Mouse (Mus musculus): Measurements from ENCODE around the gene Usf2.

Gene Usf2

DNA sequence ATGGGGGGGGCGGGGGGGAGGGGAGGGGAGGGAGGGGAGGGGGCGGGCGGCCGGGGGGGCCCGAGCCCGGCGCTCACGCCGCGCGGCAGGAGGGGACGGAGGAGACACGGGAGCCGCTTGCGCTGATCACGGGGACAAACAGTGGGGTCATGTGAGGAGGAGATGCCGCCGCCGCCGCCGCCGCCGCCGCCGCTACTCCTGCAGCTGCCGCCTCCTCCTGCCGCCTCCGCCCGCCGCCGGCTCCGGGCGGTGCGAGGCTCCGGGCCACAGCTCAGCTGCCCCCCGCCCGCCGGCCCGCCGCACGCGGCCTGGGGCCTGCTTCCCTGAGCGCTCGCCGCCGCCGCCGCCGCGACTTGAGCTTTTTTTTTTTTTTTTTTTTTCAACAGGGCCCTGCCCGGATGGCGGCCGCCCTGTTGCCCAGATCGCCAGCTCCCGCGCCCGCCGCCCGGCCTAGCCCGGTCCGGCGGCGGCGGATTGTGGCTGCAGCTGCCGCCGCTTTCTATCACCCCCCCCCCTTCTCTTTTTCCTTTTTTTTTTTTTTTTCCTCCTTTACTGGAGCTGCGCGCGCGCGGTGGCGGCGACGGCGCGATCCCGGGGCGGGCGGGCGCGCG lies at the start of gene Usf2:
Usf2 (minus strand) TSS at position 48 of the 611 bp plus-strand sequence.
- peak; percentile 93 for DNase-seq (ENCODE audit: low read depth, low spot score)

- no peak for DNase-seq (ENCODE audit: low read depth, low spot score)
These were observed 46.0 kb upstream of the Usf2 start for GRCm38 (mm10) chr7:31002650-31003049.

DNA sequence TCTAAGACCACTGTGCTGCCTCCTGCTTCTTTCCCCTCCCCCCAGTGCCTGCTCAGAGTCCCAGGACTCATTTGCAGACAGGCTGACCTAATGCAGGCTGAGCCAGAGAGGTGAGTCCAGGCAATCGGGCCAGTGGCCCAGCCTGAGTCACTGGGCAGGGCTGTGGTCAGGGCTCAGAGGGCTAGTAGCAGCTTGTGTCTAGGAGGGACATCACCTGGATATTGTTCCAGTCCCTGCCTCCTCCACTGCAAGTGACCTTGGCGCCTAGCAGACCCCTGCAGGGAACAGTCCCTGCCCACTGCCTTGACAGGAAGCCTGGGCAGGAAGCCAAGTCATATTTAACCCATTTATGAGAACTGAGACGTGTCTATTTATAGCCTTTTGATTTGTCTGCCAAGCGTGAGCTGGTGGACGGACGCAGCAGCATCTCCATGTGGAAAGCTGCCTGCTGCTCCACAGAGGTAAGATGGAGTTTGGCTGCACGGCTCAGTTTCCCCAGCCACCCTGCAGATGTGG lies 44.0 kb upstream of the Usf2 start:
- DNase-seq (ENCODE audit: low read depth, low spot score), result peak; percentile 75

GRCm38 (mm10) chr7:30996491-30996890 lies 39.9 kb upstream of the Usf2 start:
- DNase-seq (ENCODE audit: low read depth, low spot score), result no peak

DNA sequence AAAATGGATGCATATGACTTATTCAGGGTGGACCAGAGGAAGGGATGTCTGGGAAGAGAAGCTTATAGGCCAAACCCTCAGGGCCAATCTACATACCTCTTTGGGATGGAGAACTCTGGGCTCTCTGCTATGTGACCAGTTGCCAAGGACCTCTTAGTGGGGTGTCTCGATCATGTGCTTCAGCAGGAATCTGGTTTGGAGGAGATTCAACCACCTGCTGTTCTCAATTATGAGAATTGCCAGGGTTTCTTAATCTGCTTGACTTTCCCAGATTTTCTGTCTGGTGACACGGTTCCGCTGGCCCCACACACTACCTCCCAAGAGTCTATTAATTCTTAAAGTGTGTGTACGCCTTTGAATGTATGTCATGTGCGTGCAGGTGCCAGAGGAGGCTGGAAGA lies 37.4 kb upstream of the Usf2 start:
- DNase-seq (ENCODE audit: low read depth, low spot score), result no peak

DNA sequence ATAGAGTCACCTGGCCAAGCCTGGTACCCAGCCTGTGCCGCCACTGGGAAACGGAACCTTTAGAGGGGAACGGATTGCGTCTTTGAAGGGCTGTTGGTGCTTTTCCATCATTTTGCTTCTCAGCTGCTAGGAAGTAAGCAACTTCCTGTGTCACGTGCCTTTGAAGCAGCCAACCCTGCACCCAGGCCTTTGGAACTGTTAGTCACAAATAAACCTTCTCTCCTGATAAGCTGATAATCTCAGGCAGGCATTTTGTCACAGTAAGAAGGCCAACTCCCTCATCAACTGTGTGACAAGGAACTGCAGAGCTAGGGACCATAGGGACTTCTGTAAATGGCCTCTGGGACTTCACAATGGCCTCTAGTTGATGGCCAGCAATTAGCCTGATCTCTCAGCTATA lies 35.5 kb upstream of the Usf2 start:
- no peak for DNase-seq (ENCODE audit: low read depth, low spot score)

DNA sequence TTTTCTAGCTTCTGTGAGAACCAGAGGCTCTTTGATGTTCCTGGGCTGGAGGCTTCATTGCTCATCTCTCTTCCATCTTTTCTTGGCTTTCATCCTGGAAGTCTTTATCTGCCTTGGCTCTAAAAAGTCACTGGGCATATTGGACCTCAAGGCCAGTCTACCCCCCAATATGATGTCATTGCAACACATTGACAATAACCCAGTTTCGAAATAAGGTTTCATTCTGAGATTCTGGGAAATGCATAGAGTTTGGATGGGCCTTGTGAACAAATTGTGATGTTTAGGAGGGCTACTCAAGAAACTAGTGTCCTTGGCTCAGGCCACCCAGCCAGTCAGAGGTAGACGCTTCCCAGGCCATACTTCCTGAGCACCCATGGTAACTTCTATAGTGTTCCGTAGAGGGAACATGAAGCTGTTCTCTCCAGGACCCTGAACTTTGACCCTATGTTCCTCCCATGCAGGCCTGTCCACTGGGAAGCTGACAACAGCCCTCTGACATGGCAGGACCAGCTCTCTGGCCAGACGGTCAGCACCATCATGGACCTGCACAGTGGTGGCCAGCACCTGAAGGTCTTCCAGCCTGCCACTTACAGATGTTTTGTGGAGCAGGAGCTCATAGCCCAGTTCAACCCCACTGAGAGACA lies 32.0 kb upstream of the Usf2 start:
- DNase-seq (ENCODE audit: low read depth, low spot score), result no peak

DNA sequence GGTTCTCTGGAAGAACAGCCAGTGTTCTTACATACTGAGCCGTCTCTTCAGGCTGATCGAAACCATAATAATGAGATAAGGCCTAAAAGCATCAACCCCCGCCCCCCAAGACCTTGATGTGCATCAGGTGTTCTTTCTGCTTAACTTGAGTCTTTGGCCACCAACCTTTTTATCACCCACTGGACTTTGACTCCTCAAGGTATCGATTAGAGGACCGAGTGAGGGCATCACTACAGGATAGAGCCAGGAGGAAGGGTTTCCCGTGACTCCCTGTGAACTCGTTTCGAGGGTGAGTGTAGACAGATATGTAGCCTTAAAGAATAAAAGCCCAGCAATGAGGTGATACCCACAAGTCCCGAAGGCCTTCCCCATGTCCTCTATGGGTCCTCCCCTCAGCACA lies 28.8 kb upstream of the Usf2 start:
- no peak for DNase-seq (ENCODE audit: low read depth, low spot score)

GRCm38 (mm10) chr7:30981703-30982102 lies 25.1 kb upstream of the Usf2 start:
- no peak for DNase-seq (ENCODE audit: low read depth, low spot score)

GRCm38 (mm10) chr7:30973501-30974289 lies 17.1 kb upstream of the Usf2 start, which contains the start of gene Fam187b:
Fam187b (plus strand) TSS chr7:30973790.
- DNase-seq (ENCODE audit: low read depth, low spot score), result peak; percentile 80

- DNase-seq (ENCODE audit: low read depth, low spot score), result no peak
These were observed 16.6 kb upstream of the Usf2 start, which contains the start of gene Lsr for GRCm38 (mm10) chr7:30973251-30973500. Lsr (minus strand) TSS chr7:30973464.

DNA sequence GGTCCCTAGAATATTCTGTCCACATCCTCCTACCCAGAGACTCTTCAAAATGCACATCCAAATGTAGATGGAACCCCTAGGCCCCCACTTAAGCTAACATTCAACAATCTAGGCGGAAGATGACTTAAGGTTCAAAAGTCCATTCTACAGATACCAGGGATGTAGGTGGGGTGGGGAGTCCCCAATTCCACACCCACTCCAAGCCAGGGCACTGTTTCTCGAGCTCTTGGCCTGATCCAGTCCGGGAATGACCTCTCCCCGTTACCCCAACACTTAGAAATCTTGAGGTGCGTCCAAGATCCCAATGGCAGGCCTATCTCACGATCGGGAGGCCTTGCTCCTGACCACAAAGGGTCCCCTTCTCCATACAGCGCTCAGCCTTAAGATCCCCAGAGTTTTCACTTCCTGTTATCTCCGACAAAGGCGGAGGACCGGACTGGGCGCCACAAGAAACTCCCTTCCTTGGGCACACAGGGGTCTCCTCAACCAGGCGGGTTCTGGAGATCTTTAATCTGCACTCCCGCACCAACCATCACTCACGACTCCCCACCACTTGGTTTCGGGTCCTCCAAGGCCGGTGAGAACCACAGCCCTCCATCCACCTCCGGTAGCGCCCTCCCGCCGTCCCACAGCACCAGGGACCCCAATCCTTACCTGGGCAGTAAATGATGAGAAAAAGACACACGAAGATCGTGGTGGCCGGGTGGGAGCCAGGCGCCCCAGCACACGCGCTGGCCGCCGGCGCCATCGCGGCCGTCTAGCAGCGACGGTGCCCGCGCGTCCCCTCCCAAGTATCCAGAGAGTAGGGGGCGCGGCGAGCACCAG lies 16.0 kb upstream of the Usf2 start:
- no peak for DNase-seq (ENCODE audit: low read depth, low spot score)

GRCm38 (mm10) chr7:30971901-30972300 lies 15.3 kb upstream of the Usf2 start:
- DNase-seq (ENCODE audit: low read depth, low spot score), result no peak

GRCm38 (mm10) chr7:30969174-30969573 lies 12.6 kb upstream of the Usf2 start:
- no peak for DNase-seq (ENCODE audit: low read depth, low spot score)

GRCm38 (mm10) chr7:30968611-30969010 lies 12.0 kb upstream of the Usf2 start:
- no peak for DNase-seq (ENCODE audit: low read depth, low spot score)

GRCm38 (mm10) chr7:30966657-30967056 lies 10.1 kb upstream of the Usf2 start:
- no peak for DNase-seq (ENCODE audit: low read depth, low spot score)

DNA sequence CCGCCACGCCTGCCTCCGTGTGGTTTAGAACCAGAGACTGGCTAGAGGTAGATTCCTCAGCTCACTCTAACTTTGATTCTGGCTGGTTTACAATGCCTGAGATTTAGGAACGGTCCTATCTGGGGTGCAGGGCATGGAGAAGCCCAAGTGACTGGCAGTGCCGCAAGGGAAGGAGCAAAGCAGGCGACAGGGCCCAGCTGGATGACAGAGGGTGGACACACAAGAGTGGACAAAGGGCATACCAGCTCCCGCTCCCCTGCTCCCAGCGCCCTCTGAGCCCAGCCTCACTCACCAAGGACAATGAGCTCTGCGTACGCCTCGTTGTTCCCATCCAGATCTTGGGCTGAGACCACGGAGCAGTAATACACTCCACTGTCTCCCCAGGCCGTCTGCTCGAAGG lies 9.1 kb upstream of the Usf2 start:
- no peak for DNase-seq (ENCODE audit: low read depth, low spot score)

DNA sequence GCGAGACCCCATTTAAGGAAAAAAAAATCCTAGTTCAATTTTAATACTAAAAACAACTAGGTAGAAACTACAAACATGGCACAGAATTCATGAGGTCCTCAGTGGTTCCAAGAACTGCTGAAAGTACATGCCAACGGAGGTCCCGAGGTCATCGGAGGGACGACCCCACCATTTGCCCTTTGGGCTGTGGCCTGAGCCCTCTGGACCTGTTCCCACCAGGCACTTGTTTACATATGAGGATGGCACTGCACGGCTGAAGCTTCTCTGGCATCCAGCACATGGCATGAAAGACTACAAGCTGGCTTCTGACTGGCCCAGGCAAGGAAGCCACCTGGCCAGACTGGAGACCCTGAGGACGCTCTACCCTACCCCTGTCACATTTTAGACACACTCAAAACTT lies 7.8 kb upstream of the Usf2 start:
- DNase-seq (ENCODE audit: low read depth, low spot score), result no peak

GRCm38 (mm10) chr7:30962862-30963261 lies 6.3 kb upstream of the Usf2 start:
- DNase-seq (ENCODE audit: low read depth, low spot score), result no peak

- DNase-seq (ENCODE audit: low read depth, low spot score), result no peak
These were observed 3.3 kb upstream of the Usf2 start for GRCm38 (mm10) chr7:30959786-30960349.

DNA sequence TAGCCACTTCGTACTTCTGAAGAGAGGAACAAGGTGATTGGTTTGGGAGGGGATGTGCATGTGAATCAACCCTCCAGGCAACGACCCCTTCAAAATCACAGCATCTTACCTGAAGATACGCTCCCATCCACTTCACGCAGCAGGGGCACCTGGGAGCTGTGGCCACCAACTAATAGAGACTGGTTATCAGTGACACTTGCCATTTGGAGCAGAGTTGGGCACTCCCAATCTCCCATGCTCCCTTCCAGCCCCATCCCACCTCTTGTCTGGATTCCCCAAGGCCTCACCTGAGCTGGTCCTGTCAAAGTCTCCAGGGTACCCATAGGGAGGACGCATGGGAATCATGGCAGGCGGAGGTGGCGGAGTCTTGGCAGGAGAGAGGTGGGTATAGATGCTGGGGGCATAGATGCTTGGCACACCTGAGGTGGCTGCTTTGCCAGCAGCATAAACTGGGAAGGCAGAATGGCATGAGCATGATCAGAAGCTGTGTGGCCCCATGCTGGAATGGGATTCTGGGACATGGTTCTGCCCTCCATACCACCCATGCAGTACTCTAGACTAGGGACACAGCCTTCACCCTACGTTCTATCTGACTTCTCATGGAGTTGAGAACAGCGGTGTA lies 2.4 kb upstream of the Usf2 start:
- DNase-seq (ENCODE audit: low read depth, low spot score), result no peak
